Mouse (Mus musculus) c-Kit-positive CD71-positive TER-119-negative erythroid progenitor cells, embryonic 14.5 days (primary cell): ENCODE results near the gene Mrps23.

Source experiments
- DNase-seq: peaks from one replicate; pipeline ENCODE4 v3.0.0-alpha.2; 2013; ENCODE audit warnings: low read depth

Mrps23 gene

DNA sequence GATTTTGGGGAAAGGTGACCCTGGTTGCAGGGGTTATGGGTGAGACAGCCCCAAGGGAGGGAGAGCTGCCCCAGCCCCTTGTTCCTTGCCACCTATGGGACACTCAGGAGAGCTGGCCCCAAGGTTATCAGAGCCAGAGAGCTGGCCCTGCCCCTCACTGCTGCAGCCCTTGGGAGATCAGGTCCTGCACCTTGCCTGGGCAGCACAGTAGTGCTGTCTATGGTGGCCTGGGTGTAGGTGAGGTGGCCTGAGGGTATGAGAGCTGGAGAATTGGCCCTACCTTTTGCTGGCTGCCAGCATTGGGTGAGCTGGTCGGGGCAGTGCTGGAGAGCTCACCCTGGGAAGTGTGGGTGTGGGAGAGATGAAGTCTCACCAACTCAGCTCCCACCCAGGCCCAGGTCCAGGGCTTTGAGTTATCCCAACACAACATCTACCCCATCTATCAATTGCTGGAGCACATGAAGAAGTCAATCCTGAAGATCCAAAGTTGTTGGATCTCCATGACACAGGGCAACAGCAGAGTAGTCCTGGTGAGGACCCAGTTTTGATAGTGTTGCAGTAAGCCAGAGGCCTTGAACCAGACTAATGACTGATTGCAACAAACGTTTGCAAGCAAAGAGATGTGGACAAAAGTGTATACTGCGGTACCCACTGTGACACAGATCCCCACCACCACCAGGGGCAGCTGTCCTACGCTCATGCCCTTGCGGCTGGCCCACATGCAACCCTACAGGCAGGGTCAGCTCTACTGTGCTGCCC lies 7.8 kb downstream of the Mrps23 start:
- no peak for DNase-seq

DNA sequence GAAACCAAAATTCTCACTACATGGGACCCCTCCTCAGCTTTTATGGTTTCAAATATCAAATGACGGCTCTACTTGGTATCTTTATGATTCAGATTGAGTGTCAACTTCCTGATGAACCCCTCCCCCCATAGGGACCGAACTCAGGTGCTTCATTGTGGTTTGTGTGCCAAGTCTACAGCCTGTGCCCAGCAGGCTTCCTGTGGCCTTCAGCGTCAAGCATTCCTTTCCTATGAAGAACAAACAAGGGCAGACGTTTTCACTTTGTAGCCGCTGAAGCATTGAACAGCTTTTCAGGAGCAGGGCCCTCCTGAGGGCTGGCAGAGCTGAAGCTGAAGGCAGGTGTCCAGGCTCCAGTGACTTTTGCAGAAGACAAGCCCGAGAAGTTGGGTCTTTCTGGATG lies 9.6 kb downstream of the Mrps23 start:
- DNase-seq: no peak

DNA sequence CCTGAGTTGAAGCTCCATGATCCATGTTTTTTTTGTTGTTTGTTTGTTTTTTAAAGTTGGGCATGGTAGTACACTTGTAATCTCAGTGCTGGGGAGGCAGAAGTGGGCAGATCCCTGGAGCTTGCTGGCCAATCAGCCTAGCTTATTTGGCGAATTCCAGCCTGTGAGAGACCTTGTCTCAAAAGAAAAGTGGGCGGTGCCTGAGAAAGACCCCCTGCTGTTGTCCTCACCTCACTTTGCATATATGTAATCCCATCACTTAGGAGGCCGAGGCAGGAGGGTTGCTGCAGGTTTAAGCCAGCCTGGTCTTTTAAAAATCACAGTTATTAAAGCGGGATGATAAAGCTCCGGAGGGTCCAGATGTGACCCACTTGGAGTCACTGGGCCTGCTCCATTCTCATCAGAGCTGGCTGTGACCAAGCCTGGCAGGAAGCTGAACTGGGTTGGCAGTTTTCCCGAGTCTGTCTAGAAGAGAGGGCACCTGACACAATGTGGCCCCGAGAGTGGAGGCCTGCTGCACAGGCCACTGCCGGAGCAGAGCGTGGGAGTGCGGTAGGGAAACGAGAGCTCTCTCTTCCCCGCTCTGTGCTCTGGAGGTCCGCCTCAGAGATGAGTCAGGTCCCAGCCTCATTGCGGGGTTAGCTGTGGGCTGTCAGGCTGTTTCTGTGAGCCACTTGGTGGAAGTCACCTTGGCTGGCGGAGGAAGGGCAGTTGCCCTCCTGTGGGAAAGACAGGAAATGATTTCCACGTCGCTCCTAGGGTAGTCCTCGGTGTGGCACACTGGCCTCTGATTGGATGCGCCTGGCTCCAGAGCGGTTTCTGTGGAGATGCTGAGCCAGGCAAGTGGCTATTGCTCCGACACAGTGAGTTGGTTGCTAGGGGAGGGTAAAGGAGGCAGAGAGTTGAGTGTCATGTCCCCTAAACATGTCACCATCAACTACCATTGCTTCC lies 11.0 kb downstream of the Mrps23 start:
- no peak for DNase-seq

DNA sequence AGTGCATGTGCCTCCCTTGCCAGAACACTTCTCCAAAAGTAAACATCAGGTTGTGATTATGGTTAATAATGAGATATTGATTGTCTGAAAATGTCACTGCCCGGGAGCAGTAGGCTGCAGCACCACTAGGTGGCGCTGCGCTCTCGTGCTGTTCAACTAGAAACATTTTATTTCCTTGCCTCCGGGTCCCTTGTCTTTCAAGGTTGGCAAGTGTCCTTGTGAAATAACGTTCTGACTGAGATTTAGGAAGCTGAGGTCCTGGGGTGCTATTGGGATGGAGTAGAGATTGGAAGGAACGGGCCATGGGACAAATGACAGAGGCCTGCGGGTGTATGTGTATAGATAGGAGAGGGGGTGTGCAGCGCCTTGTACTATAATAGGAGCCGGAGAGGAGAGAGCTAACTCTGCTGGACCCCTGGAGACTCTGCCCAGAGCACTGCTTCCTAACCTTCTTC lies 12.1 kb downstream of the Mrps23 start:
- no peak for DNase-seq

DNA sequence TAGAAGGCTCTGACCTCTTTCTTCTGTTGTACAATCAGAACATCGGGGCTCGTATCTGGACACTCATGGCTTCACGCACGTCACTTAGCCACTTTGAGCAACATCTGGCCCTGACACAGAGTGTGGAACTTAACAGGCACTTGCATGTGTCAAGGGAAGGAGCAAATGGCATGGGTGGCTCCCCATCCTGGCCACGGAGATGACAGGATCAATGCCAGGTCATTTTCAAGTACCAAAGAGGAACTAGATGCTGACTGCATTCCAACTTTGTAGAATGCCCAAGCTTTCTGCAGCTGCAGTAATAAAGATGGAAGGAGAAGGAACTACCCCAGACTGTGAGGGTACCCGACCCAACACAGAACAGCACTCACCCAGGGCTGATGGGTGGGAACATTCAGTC lies 14.0 kb downstream of the Mrps23 start:
- DNase-seq: no peak

DNA sequence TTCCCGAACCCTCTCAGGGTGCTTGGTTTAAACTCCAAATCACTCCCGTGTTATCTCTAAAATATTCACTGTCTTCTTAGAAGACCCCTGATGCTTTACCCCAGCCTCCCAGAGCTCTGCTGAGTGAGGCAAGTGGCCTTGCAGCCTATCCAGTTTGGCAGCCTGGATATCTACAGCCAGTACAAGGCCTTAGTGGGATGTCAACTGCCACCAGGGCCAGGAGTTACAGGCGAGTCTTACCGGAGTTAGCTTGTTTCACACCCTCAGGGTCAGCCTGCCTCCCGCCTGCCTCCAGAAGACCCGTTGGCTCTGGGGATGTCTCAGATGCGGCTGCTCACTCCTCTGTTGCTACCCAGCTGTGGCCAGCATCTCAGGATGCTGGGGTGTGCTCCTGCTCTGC lies 14.4 kb downstream of the Mrps23 start:
- DNase-seq: no peak

DNA sequence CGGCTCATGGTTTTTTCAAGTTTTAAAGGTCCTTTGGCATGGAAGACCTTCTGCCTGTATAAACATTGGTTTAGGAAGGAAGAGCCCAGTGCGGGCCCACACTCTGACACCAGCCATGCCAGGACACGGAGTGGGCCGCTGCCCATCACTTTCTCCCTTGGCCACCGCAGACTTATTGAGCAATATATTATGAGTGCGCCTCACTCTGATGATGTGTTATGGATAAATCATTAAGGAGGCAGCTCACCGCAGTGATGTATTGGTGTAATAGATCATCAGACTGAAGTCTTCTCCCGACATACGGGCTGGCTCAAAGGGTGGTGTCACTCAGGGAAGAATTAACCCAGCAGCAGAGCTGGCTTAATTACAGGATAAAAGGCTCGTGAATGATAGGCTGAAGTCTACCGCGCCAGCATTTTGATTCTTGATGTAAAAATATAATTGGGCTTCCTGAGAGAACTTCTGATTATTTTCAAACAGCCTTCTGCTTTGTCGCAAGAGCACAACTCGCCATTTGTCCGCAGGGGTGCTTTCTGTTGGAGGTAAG lies 17.8 kb downstream of the Mrps23 start:
- DNase-seq: no peak

DNA sequence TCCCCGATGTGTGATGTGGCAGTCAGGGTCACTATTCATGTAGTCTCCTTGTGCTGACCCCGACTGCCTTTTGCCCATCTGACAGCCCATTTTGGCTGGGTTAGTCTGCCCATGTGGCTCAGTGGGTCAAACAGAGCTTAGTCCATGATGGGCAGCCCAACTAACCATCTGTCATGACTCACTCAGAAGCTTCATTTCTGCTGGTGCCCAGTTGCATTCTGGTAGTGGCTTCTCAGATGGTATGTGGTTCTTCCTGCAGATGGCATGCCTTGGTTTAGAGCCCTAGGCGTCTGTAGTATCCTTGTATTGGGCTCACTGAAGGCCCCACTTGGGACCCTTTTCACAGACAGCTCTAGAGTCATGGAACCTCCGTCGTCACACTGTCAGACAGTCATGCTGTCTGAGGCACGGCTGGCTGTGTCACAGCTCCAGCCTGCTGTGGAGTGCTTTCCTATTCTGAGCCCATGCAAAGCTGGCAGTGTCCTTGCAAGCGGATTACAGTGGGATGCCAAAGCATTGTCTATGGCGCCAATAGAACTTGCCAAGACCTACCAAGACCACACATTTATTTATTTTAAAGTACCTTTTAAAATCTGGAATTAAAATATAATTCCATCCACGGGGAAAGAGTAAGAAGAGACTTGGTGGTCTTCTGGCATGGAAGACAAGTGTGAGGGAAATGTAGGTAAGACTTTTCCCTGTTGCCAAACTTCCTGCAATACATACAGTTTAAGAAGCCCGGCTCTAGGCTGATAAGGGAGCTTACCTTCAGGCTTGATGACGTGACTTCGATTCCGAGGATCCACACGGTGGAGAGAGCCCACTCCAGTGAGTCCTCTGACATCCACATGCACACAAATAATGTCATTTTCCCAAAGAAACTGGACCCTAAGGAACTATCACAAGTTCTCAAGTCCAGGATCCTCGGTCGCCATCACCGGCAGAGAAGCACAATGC lies 23.1 kb downstream of the Mrps23 start:
- no peak for DNase-seq

DNA sequence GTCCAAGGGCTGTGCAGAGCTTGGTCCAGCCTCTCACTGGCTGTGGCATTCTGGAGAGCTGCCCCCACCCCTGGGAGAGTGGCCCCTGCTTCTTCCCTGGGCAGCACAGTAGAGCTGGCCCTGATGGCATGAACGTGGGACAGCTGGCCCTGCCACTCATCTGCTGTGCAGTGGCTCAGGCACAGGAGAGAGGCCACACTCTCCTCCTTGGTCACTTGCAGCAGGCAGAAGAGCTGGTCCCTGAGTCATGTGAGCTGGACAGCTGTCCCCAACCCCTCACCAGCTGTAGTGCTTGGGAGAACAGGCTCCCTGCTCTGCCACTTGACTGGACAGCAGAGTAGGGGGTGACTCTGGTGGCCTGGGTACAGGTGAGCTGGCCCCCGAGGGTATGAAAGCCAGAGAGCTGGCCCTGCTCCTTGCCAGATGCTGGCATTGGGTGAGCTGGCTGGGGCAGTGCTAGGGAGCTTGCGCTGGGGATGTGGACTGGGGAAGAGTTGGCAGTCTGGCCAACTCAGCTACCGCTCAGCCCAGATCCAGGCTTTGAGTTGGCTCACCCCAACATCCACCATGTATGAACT lies 27.1 kb downstream of the Mrps23 start:
- no peak for DNase-seq

DNA sequence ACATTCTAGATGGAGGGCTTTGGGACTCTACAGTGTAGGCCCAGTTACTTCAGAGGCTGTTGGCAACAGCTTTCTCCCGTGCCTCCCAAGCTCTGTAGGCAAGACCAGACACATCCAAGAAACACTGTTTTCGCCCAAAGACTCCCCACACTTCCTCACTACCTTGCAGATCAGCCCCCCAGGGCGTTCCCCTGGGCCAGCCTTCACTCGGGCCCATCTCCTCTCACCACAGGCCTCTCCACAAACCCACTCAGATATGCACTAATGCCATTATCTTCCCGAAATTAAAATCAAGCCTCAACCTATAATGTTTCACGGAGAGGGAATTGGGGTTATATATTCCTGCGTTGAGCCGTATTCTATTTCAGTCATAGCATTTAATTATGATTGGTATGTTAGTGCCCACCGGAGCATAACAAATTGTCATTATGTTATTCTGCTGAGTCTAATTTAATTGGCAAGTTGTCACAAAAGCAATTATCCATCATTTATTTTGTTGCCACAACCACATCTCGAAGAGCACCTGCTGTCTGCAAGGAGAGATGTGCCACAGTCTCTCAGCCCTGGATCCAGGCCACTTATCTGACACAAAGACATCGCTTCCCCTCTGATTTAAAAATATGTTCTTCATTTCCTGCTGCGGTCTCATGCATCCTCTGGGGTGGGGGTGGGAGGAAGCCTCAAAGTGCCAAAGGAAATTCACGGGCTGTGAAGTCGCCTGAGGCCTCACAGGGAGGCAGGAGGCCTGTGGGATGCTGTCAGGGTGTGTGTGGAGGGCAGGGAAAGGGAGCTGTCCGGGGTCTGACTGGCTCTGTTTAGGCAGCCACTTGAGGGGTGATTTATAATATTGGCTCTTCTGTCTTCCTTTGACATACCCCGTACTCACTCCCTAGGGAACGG lies 29.6 kb downstream of the Mrps23 start:
- DNase-seq: no peak

DNA sequence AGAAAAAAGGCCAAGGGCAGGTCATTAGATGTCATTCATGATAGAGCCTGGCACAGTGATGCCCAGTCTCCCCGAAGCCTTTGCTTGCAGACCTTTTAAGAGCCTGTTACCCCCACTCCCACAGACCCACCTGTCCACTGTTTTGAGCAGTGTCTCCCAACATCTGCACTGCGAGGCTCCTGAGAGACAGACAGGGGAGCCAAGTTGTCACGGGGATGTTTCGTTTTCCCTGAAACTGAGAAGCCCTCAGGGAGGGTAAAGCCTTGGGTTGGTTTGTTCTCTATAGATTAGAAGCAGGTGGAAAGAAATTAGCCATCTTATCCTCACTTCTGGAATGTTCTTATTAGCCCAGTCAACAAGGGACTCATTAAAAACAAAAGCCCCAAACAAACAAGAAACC lies 30.6 kb downstream of the Mrps23 start:
- no peak for DNase-seq

DNA sequence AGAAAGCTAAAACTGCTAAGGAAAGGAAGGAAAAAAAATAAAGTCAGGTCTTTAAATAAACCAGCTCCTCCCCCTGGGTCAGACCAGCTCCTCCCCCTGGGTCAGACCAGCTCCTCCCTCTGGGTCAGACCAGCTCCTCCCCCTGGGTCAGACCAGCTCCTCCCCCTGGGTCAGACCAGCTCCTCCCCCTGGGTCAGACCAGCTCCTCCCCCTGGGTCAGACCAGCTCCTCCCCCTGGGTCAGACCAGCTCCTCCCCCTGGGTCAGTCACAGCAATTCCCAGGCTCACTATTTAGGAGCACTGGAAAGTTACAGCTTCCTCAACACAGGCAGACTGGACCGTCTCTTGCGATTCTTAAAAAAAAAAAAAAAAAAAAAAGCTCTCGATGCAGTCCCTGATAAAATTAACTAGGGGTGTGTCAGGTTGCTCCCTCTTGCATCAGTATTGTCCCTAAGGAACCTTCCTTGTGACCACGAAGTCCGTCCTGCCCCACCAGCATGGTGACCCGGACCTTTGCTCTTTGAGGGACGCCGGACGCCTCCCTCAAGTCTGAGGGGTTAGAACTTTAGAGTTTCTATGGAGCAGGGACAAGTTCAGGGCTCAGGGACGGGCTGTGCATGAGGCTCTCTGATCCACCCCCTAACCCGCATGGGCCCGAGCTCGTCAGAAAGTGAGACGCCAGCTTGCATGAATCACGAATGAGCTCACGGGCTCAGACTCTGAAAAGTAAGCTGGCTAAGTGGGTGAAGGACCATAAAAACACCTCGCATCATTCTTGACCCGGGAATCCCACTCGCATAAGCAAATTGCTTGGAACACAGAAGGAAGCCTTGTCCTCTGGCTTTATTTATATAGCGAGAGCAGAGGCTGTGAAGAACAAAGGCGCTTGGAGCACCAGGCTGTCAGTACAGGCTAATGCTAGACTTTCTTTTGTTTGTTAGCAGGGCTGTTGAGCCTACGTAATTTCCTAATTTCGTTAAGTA lies 31.3 kb downstream of the Mrps23 start:
- DNase-seq: no peak

DNA sequence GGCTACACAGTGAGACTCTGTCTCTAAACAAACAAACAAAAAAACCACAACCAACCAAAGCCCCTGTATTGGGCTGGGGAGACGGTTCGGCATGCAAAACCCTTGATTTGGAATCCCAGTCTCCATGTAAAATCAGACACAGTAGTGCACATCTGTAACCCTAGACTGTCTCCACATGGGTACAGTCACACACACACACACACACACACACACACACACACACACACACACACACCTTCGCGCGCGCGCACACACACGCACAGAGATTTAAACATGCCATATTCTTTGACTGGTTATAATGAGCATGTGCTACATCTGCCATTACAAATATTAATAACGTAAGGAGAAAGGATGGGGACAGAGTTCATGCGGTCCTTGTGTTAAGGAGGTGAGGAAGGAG lies 36.1 kb downstream of the Mrps23 start:
- DNase-seq: no peak

DNA sequence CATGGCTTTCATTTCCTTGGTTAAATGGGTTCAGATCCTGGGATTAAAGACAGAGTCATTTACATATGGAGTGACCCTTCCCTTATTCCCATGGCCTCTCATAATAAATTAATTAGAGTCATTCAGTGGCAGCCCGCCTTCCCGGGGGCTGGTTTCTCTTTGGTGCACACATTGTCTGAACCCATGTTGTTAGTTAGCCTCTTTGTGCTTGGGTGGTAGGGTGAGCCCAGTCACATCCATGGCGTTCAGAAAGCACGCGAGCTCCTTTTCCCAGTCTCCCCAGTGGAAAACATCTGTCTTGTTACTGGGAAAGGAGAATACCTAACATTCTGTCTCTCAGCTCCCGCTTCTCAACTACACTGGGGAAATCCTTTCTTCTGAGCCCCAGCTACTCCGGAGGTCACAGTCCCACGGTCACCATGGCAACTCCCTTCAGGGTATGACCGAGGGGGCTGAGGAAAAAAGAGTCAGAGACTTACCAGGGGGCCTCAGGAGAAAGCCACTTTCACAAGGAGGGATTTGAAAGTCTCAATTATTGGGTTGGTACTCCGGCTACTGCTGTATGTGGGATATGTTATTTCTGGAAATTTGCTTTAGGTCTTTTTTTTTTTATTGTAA lies 36.7 kb downstream of the Mrps23 start:
- DNase-seq: no peak

DNA sequence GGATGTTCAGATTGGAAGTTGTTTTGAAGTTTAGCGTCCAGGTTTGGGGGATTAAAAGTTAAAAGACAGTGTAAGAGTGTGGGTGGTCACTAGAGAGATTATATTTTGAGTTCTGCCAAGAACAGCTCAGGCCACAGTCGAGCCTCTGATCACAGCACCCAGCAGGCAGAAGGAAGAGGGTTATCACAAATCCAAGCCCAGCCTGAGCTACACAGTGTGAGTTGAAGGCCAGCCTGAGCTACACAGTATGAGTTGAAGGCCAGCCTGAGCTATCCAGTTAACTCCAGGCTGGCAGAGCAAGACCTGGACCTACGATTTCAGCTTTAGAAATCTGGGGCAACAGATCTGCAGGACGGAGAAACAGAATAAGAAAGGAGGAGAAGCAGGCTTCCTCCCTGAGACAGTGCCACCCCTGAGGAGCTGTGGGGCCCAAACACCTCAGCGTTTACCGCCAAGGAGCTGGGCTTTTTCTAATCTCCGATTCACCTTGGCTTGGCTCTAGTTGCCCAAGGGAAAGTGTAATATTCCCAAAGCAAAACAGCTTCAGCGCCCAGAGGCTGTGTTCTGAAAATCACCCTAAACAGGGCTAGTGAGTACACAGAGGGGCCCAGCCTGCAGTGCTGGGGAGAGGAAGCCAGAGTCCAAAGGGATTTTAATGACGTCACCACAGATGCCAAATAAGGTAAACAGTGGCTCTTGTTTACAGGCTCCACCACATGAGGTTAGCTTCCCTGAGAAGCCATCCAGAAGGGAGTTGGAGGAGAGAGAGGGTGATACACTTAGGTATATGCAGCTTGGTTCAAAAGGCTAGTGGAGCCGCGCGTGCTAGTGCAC lies 37.5 kb downstream of the Mrps23 start:
- no peak for DNase-seq

DNA sequence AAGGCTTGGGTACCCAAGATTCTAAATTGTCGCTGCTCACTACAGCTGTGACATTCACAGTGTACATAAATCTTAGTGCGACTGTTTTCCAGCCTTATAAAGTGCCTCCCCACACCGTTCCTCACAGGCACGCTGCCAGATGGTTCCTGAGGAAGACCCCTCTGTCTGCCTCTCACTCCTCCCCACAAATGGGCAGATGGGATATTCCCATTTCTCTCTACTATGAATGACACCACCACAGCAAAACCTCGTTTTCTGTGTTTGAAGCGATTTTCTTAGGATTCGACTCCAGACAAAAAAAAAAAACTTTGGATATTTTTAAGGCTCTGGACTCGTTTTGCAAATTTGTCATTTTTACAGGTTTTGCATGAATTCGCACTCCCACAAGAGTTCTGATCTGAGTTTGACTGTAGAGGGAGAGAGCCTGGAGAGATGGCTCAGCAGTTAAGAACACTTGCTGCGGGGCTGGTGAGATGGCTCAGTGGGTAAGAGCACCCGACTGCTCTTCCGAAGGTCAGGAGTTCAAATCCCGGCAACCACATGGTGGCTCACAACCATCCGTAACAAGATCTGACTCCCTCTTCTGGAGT lies 41.5 kb downstream of the Mrps23 start:
- DNase-seq: no peak

DNA sequence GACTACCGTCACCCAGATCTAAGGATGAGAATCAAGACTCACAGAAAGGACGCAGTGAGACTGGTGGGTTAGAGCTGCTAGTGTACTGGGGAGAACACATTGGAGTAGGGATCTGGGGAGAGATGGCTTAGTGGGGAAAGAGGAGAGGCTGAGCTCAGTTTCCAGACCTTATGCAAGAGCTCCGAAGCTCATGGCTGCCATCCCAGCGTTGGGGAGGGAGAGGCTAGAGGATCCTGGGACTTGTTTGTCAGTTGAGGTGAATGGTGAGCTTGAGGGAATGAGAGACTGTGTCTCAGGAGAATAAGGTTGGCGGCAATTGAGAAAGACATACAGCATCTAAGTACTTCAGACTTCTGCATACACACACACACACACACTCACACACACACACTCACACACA lies 44.4 kb downstream of the Mrps23 start:
- no peak for DNase-seq
